Mouse (Mus musculus) embryonic facial prominence, embryonic 15.5 days (tissue): ENCODE measurements at regions not wholly inside any gene's neighbourhood (a gene's known extent, or its start where the extent isn't known, plus 50 kb on each side); places are given as distances from the start of the nearest gene placed in this dataset.

Source experiments
- ATAC-seq: fragments of 200-750 bp; cut with Nextera tagmentation; 2 replicates; pipeline ENCODE4 v1.8.0; 2017; ENCODE audit warnings: low read depth, moderate TSS enrichment; ENCODE audit not compliant: insufficient number of reproducible peaks, low FRiP score, low TSS enrichment
- H3K27ac ChIP-seq: fragments of 300-500 bp; sonication (generic); replicated peaks from 2 replicates; pipeline ENCODE4 v1.5.1; 2015; ENCODE audit warnings: mild to moderate bottlenecking, inconsistent platforms
- H3K27me3 ChIP-seq: fragments of 300-500 bp; sonication (generic); 2 replicates; pipeline ENCODE4 v1.6.1; 2015; ENCODE audit warnings: inconsistent platforms
- H3K36me3 ChIP-seq: fragments of 300-500 bp; sonication (generic); 2 replicates; pipeline ENCODE4 v1.6.1; 2015; ENCODE audit warnings: mild to moderate bottlenecking, inconsistent platforms
- H3K4me1 ChIP-seq: fragments of 300-500 bp; sonication (generic); 2 replicates; pipeline ENCODE4 v1.6.1; 2015; ENCODE audit warnings: inconsistent platforms
- H3K4me2 ChIP-seq: fragments of 300-500 bp; sonication (generic); replicated peaks from 2 replicates; pipeline ENCODE4 v1.6.1; 2015; ENCODE audit warnings: mild to moderate bottlenecking, inconsistent platforms
- H3K4me3 ChIP-seq: fragments of 300-500 bp; sonication (generic); replicated peaks from 2 replicates; pipeline ENCODE4 v1.5.1; 2015; ENCODE audit warnings: mild to moderate bottlenecking, inconsistent platforms
- H3K9ac ChIP-seq: fragments of 300-500 bp; sonication (generic); 2 replicates; pipeline ENCODE4 v1.6.1; 2015; ENCODE audit warnings: inconsistent platforms
- H3K9me3 ChIP-seq: fragments of 300-500 bp; sonication (generic); replicated peaks from 2 replicates; pipeline ENCODE4 v1.6.1; 2016; ENCODE audit warnings: inconsistent platforms
- WGBS: fragments of 180-500 bp; shearing (Covaris S2); methylation state at CpG from one replicate; pipeline ENCODE4 v1.1.7; 2015; 5-methylcytosine and 5-hydroxymethylcytosine counted together

GRCm38 (mm10) chr6:51701253-51702020 lies 177.7 kb downstream of the Snx10 start:
- no peaks in the 10 kb centered on the region for H3K4me1 ChIP-seq
- H3K4me3 ChIP-seq = no peak overlapping the region
- H3K9ac ChIP-seq = no peak overlapping the region
- H3K4me2 ChIP-seq = no peak overlapping the region
- ATAC-seq = no peak
- H3K27ac ChIP-seq = no peak overlapping the region
- H3K36me3 ChIP-seq = no peaks in the 10 kb centered on the region
- WGBS = 90% methylated on average over 11 of the region's 11 CpGs
- H3K9me3 ChIP-seq = no peaks in the 10 kb centered on the region
- no peaks in the 10 kb centered on the region for H3K27me3 ChIP-seq

GRCm38 (mm10) chr6:51702456-51703171 lies 178.9 kb downstream of the Snx10 start:
- H3K4me2 ChIP-seq = no peak overlapping the region
- H3K36me3 ChIP-seq = no peaks in the 10 kb centered on the region
- H3K4me1 ChIP-seq = no peaks in the 10 kb centered on the region
- 70% methylated on average over 10 of the region's 10 CpGs for WGBS
- no peak for ATAC-seq
- H3K27me3 ChIP-seq = no peaks in the 10 kb centered on the region
- no peak overlapping the region for H3K9ac ChIP-seq
- no peak overlapping the region for H3K4me3 ChIP-seq
- H3K27ac ChIP-seq = no peak overlapping the region
- H3K9me3 ChIP-seq = no peaks in the 10 kb centered on the region

- Histone ChIP-seq H3K27ac (no peak overlapping the region), H3K4me1 (peaks cover 5% of the 10 kb centered on the region; the same call in 1 of the 2 replicates), H3K4me2 (no peak overlapping the region), H3K9me3 (no peaks in the 10 kb centered on the region), H3K4me3 (no peak overlapping the region), H3K27me3 (no peaks in the 10 kb centered on the region), H3K36me3 (no peaks in the 10 kb centered on the region), H3K9ac (no peak overlapping the region)
- WGBS = 55% methylated on average over 6 of the region's 6 CpGs
- ATAC-seq = no peak
Measured at GRCm38 (mm10) chr6:51708011-51708410, 184.3 kb downstream of the Snx10 start.

- peaks cover 5% of the 10 kb centered on the region; the same call in 1 of the 2 replicates for H3K4me1 ChIP-seq
- 65% methylated on average over 9 of the region's 9 CpGs for WGBS
- H3K4me2 ChIP-seq = no peak overlapping the region
- ATAC-seq = no peak
- H3K27me3 ChIP-seq = no peaks in the 10 kb centered on the region
- H3K4me3 ChIP-seq = no peak overlapping the region
- H3K9me3 ChIP-seq = no peaks in the 10 kb centered on the region
- no peak overlapping the region for H3K27ac ChIP-seq
- no peak overlapping the region for H3K9ac ChIP-seq
- H3K36me3 ChIP-seq = no peaks in the 10 kb centered on the region
Measured at GRCm38 (mm10) chr6:51708668-51709339, 185.1 kb downstream of the Snx10 start.

DNA sequence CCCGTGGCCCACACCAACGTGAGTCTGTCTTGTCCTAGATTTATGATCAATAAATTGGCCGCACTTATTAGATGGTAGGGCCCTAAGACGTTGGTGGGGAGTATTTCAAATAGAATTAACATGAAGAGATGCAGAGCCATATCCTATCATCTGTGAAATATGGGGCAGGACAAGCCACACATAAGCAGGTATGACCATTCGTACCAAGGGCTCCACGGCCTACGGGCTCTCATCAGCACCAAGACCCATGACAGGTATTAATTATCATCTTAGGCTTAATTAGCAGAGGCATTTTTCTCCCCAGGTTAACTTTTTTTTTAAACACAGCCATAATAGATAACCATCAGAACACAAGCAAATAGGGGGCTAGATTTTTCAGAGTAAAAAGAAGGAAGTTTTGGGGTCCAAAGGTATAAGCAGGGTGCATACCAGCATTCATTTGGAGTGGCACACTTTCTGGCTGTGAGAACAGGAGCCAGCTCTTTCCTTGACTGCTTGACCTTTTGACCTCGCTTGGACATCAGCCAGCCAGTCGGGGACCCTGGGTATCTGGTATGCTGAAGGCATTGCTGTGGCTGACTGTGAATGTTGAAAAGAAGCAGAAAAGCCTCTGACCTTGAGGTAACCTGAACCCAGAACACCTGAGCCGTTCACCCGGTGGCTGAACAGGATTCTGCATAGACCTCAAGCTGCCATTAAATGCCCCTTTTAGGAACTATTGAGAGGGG lies 185.8 kb downstream of the Snx10 start:
- peaks cover 5% of the 10 kb centered on the region; the same call in 1 of the 2 replicates for H3K4me1 ChIP-seq
- WGBS = 39% methylated on average over 11 of the region's 11 CpGs
- ATAC-seq = no peak
- H3K36me3 ChIP-seq = no peaks in the 10 kb centered on the region
- no peaks in the 10 kb centered on the region for H3K27me3 ChIP-seq
- H3K9me3 ChIP-seq = no peaks in the 10 kb centered on the region
- no peak overlapping the region for H3K27ac ChIP-seq
- no peak overlapping the region for H3K4me2 ChIP-seq
- H3K9ac ChIP-seq = no peak overlapping the region
- no peak overlapping the region for H3K4me3 ChIP-seq

DNA sequence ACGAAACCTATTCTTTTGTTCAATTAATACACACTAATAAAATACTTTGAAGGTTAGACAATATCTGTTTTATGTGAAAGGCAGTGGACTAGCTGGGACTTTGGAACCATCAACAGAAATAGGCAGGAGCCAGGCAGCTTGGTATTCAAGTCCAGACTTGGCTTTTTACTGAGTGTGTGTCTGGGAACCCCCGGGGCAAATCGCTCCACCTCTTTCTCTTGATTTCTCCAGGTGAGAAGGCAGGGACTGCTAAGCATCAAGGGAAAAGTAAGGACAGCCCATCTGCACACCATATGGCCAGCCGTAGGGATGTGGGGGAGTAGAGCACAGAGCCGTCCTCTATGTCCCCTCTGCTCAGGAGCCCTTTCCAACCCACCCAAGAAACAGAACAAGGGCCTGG lies 186.5 kb downstream of the Snx10 start:
- H3K4me1 ChIP-seq = peaks cover 6% of the 10 kb centered on the region; the same call in 1 of the 2 replicates
- H3K4me2 ChIP-seq = no peak overlapping the region
- 43% methylated on average over 5 of the region's 5 CpGs for WGBS
- H3K36me3 ChIP-seq = no peaks in the 10 kb centered on the region
- no peak overlapping the region for H3K4me3 ChIP-seq
- H3K9ac ChIP-seq = no peak overlapping the region
- no peak overlapping the region for H3K27ac ChIP-seq
- H3K9me3 ChIP-seq = no peaks in the 10 kb centered on the region
- ATAC-seq = no peak
- H3K27me3 ChIP-seq = no peaks in the 10 kb centered on the region

- 85% methylated on average over 15 of the region's 15 CpGs for WGBS
- Histone ChIP-seq H3K9me3 (no peaks in the 10 kb centered on the region), H3K36me3 (no peaks in the 10 kb centered on the region), H3K4me1 (peaks cover 11% of the 10 kb centered on the region), H3K4me2 (no peak overlapping the region), H3K4me3 (no peak overlapping the region), H3K9ac (no peak overlapping the region), H3K27ac (no peak overlapping the region), H3K27me3 (no peaks in the 10 kb centered on the region)
- no peak for ATAC-seq
Measured at GRCm38 (mm10) chr6:51710926-51711615, 187.4 kb downstream of the Snx10 start.

- Histone ChIP-seq H3K36me3 (no peaks in the 10 kb centered on the region), H3K9me3 (no peaks in the 10 kb centered on the region), H3K27me3 (no peaks in the 10 kb centered on the region), H3K4me1 (peaks cover 11% of the 10 kb centered on the region), H3K4me2 (no peak overlapping the region), H3K27ac (no peak overlapping the region), H3K9ac (no peak overlapping the region), H3K4me3 (no peak overlapping the region)
- ATAC-seq = no peak
- WGBS = 86% methylated on average over 7 of the region's 7 CpGs
Measured at GRCm38 (mm10) chr6:51711616-51711970, 187.9 kb downstream of the Snx10 start.

- no peak overlapping the region for H3K4me3 ChIP-seq
- WGBS = 27% methylated on average over 8 of the region's 8 CpGs
- ATAC-seq = peak; percentile 51; the same call in 1 of the 2 replicates
- H3K9ac ChIP-seq = no peak overlapping the region
- peaks cover 6% of the 10 kb centered on the region; the same call in 1 of the 2 replicates for H3K4me1 ChIP-seq
- H3K27ac ChIP-seq = no peak overlapping the region
- H3K9me3 ChIP-seq = no peaks in the 10 kb centered on the region
- H3K4me2 ChIP-seq = no peak overlapping the region
- no peaks in the 10 kb centered on the region for H3K36me3 ChIP-seq
- no peaks in the 10 kb centered on the region for H3K27me3 ChIP-seq
Measured at GRCm38 (mm10) chr6:51715158-51715840, 191.6 kb downstream of the Snx10 start.

DNA sequence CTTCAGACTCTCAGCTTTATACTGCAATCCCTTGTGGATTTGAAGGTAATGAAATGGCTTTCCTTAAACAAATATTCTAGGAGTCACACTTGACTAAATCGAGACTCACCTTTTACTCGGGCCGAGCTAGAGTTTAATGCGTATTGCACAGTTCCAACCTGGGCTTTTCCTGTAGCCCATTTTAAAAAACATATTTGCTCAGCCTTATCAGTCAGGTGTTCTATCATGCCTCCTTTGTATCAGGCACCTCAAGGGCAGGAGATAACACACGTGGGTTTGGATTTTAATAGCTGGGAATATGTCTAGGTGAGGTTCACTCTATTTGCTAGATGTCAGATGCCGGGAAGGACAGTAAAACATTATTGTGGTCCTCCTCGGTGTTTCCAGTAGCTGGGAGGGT lies 193.7 kb downstream of the Snx10 start:
- Histone ChIP-seq H3K9me3 (no peaks in the 10 kb centered on the region), H3K4me1 (peaks cover 6% of the 10 kb centered on the region; the same call in 1 of the 2 replicates), H3K9ac (no peak overlapping the region), H3K27me3 (no peaks in the 10 kb centered on the region), H3K27ac (no peak overlapping the region), H3K36me3 (no peaks in the 10 kb centered on the region), H3K4me3 (no peak overlapping the region), H3K4me2 (no peak overlapping the region)
- no peak for ATAC-seq
- WGBS = 84% methylated on average over 7 of the region's 7 CpGs
